ENCODE assay signal across 9 mouse cellular contexts in genomic region chr11:63061446-63061845, GRCm38 (mm10). TPM values are rescaled to one million over a fixed set of nuclear protein-coding genes. Genes with fewer than 3 reads are reported as not detected.
DNase-seq lines count a peak whose midpoint lies in the region; ATAC-seq and TF ChIP-seq lines count a peak whose summit lies in the region.
"Had no signal": no experiment of that assay in that cellular context is flagged by ENCODE, and none has a peak within 500 bp of the region (broad histone marks: within the 10 kb centered on the region; RNA-seq: fewer than 3 reads in every experiment).

Gene Tekt3 (plus strand): TSS chr11:63061654.

- no peak within 1 kb of the TSS for H3K27ac ChIP-seq in ES-E14 (ENCODE audit: insufficient read depth, low read depth, low read length, poor library complexity, severe bottlenecking)
- H3K27ac ChIP-seq in forebrain, embryonic 14.5 days (ENCODE audit: low read depth, low read length) = no peak within 1 kb of the TSS
- H3K27ac ChIP-seq in midbrain, embryonic 11.5 days (ENCODE audit: low read depth, low read length) = no peak within 1 kb of the TSS

- no peak within 1 kb of the TSS for H3K4me3 ChIP-seq in ES-E14 (ENCODE audit: insufficient read depth in 1 of 2, low read depth in 1 of 2, low read length in 2 of 2, poor library complexity in 1 of 2, severe bottlenecking in 1 of 2)
- H3K4me3 ChIP-seq in forebrain, embryonic 14.5 days (ENCODE audit: low read depth, low read length) = no peak within 1 kb of the TSS
- no peak within 1 kb of the TSS for H3K4me3 ChIP-seq in midbrain, embryonic 11.5 days (ENCODE audit: low read depth, low read length)

- H3K27me3 ChIP-seq in forebrain, embryonic 14.5 days (replicated peaks; ENCODE audit: control insufficient read depth, insufficient read depth, low read length) = no peaks in the 10 kb centered on the region
- no peaks in the 10 kb centered on the region for H3K27me3 ChIP-seq in midbrain, embryonic 11.5 days (ENCODE audit: control insufficient read depth, insufficient read depth, low read length)

- peak; percentile 87 for DNase-seq in heart, adult 11 months
- DNase-seq in heart, adult 9 months (ENCODE audit: low spot score in 2 of 2) = no peak
- DNase-seq in ES-E14 (ENCODE audit: low read depth, low spot score) = peak; percentile 47
- peak; percentile 30 for DNase-seq in forebrain, embryonic 14.5 days (ENCODE audit: low spot score)
- DNase-seq in midbrain, embryonic 11.5 days (ENCODE audit: low spot score, missing footprints) = peak; percentile 87
- DNase-seq in urinary bladder, postnatal 25 days (ENCODE audit: low spot score) = no peak
- no peak for DNase-seq in frontal cortex, adult 2 months (ENCODE audit: extremely low spot score in 1 of 2, low spot score in 1 of 2)
- DNase-seq: gastrocnemius, postnatal 10 days had no signal

- H3K36me3 ChIP-seq in ES-E14 (ENCODE audit: control insufficient read depth, insufficient read depth, low read length, poor library complexity, severe bottlenecking) = no peaks in the 10 kb centered on the region
- H3K36me3 ChIP-seq in forebrain, embryonic 14.5 days (ENCODE audit: control insufficient read depth, insufficient read depth, low read length) = no peaks in the 10 kb centered on the region
- no peaks in the 10 kb centered on the region for H3K36me3 ChIP-seq in midbrain, embryonic 11.5 days (ENCODE audit: control insufficient read depth, insufficient read depth, low read length)

- H3K9me3 ChIP-seq in ES-E14 (ENCODE audit: control insufficient read depth, insufficient read depth, low read depth, low read length) = no peaks in the 10 kb centered on the region
- H3K9me3 ChIP-seq in forebrain, embryonic 14.5 days (replicated peaks; ENCODE audit: control insufficient read depth, low read length) = no peaks in the 10 kb centered on the region
- no peaks in the 10 kb centered on the region for H3K9me3 ChIP-seq in midbrain, embryonic 11.5 days (ENCODE audit: control insufficient read depth, low read length)

- no peaks in the 10 kb centered on the region for H3K4me1 ChIP-seq in ES-E14 (ENCODE audit: control insufficient read depth in 2 of 2, insufficient read depth in 2 of 2, low read length in 2 of 2, poor library complexity in 1 of 2)
- no peaks in the 10 kb centered on the region for H3K4me1 ChIP-seq in forebrain, embryonic 14.5 days (ENCODE audit: control insufficient read depth, insufficient read depth, low read length)
- H3K4me1 ChIP-seq in midbrain, embryonic 11.5 days (ENCODE audit: control insufficient read depth, insufficient read depth, low read length) = peaks cover 2% of the 10 kb centered on the region; the same call in 1 of the 2 replicates

- 11% methylated on average over 17 of the region's 17 CpGs for WGBS in forebrain, embryonic 14.5 days
- 7% methylated on average over 17 of the region's 17 CpGs for WGBS in midbrain, embryonic 11.5 days

- ATAC-seq in forebrain, embryonic 14.5 days = no peak
- ATAC-seq in midbrain, embryonic 11.5 days (ENCODE audit: low FRiP score) = 0 out of 2 replicates have a peak, but pooled peaks have one; percentile 52
- ATAC-seq in erythroblast, adult 5-6 weeks (replicated peaks; ENCODE audit: low FRiP score, poor library complexity, severe bottlenecking) = no peak

- H3K9ac ChIP-seq in ES-E14 (ENCODE audit: insufficient read depth, low read depth, low read length, poor library complexity, severe bottlenecking) = no peak within 1 kb of the TSS
- H3K9ac ChIP-seq in forebrain, embryonic 14.5 days (ENCODE audit: low read length) = no peak within 1 kb of the TSS
- no peak within 1 kb of the TSS for H3K9ac ChIP-seq in midbrain, embryonic 11.5 days (ENCODE audit: low read length)

- in situ Hi-C loops in ES-E14 (cut with MboI; ENCODE audit: low sequenced_read_pairs in 2 of 2, unreplicated experiment in 2 of 2) = no loop called here

- H3K4me2 ChIP-seq in forebrain, embryonic 14.5 days (ENCODE audit: low read length) = no peak within 1 kb of the TSS
- H3K4me2 ChIP-seq in midbrain, embryonic 11.5 days = peak within 1 kb of the TSS; percentile 25

TF ChIP-seq in ES-E14, 5 proteins besides CTCF, POLR2A, EP300 and RAD21:
- no peak for TF ChIP-seq ZC3H11A (IDR thresholded peaks at IDR 0.05; ENCODE audit: borderline replicate concordance, low read depth, low read length)
- TF ChIP-seq MAFK (IDR thresholded peaks at IDR 0.05; ENCODE audit: insufficient read depth, low read depth, low read length) = no peak
- TF ChIP-seq ZNF384 (IDR thresholded peaks at IDR 0.05; ENCODE audit: low read depth, low read length) = no peak
- no peak for TF ChIP-seq HCFC1 (IDR thresholded peaks at IDR 0.05; ENCODE audit: borderline replicate concordance, insufficient read depth, low read length)
- no peak for TF ChIP-seq CHD2 (IDR thresholded peaks at IDR 0.05; ENCODE audit: low read depth, low read length)

RNA-seq across cellular contexts. Expression of gene Tekt3, which starts in this region (rescaled TPM):
- not detected in 2 replicates for total RNA-seq in ES-E14 (2012; rRNA removed)
- not detected in 2 replicates for polyA plus RNA-seq in forebrain, embryonic 14.5 days (2014; fragmentation: Nextera tagmentation; extraction: Ambion mirVana)
- not detected in 2 replicates for polyA plus RNA-seq in midbrain, embryonic 11.5 days (2014; fragmentation: Nextera tagmentation; extraction: Ambion mirVana)
- not detected in 2 replicates for polyA plus RNA-seq in frontal cortex, adult 2 months (2012; rRNA removed)
- total RNA-seq in erythroblast, adult 5-6 weeks (2015; ENCODE audit: low replicate concordance) = not detected in 2 replicates
- total RNA-seq in erythroblast, adult 5-6 weeks (2017; ENCODE audit: low replicate concordance) = not detected in 2 replicates
- total RNA-seq: gastrocnemius, postnatal 10 days had no signal

Comparison
In these comparisons a context has a peak if more than half of its experiments do, and no peak if none do; other contexts are left out.
1. Peak in DNase-seq in ES-E14; RNA of the gene not detected or under 1 TPM.
2. Peak in DNase-seq in forebrain, embryonic 14.5 days; RNA of the gene not detected or under 1 TPM.
3. Peak in DNase-seq, ATAC-seq and H3K4me2 ChIP-seq in midbrain, embryonic 11.5 days; RNA of the gene not detected or under 1 TPM.